Mouse (Mus musculus) 3T3-L1 (cell line): ENCODE results near the gene Tmem178.
"Not testable (repeated sequence)": the region's sequence is repeated elsewhere in the genome, so short reads cannot be mapped to it uniquely, and the experiment has no call there.

Experiments
- DNase-seq: peaks from one replicate; pipeline ENCODE4 v3.0.0-alpha.2; 2015; ENCODE audit warnings: low read depth, low spot score

Gene Tmem178

DNA sequence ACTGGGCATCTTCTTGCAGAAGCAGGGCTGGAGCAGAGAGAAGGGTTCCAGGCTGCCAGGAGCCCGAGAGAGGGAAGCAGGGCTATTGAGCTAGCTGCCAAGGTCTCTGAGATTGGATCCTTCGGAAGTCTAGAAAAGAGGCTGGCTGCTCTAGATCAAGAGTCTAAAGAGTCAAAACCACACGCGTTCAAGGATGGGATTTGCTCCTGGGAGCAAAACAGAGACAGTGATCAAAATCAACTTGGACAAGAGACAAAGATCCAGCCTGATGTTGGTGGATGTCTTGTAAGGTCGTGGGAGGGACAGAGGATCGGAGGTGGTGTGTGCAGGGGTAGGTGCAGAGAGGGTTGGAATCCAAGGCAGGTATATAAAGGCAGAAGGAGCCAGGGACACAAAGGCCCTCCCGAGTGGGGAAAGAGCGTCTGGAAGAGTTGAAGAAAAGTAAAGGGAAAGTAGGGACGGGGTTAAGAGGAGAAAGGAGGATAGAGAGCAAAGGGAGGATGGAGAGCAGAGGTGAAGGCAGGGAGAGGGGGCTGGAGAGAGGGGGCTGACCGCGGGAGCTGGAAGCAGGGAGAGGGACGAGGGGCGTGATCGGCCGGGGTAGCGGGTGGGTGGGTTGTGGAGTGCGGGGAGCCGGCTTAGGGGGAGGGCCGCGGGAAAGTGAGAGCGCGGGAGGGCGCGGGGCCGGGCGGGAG, 450 bp upstream of the Tmem178 start:
- DNase-seq, result no peak

DNA sequence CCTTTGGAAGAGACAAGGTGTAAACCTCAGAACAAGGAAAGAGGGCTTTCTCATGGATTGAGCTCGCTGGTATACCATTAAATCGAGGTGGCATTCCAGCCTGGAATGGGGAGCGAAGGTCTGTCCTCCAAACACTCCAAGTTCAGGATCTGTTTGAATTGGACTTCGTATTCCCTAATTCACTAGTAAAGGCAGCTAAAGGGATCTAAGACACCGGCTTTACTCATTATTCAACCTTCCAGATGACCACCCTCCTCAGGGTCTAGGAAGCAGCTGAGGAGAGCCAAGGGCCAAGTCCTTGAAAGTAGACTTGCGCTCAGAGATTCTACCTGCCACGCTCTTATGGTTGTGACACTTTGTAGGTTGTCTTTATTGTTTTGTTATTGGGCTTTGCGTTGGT, 1.1 kb downstream of the Tmem178 start:
- not testable (repeated sequence) for DNase-seq

GRCm38 (mm10) chr17:80946091-80946885, 1.9 kb downstream of the Tmem178 start:
- no peak for DNase-seq

GRCm38 (mm10) chr17:80947075-80947960, 2.9 kb downstream of the Tmem178 start:
- DNase-seq, result no peak

DNA sequence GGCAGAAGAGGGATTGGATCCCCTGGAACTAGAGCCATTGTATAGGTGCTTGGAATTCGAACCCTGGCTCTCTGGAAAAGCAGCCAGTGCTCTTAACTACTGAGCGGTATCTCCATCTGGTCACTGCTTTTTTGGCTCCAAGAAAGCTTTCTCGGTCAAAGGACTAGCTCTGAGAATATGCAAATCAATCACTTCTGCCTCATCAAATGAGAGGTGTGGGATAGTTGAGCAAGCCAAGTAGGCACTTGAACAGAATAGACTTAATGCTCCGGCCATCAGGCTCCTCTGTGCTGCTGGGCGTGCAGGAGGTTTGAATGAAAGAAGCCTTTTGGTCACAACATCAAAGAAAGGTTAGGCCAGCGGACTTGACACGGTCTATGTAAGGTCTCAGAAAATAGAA, 5.0 kb downstream of the Tmem178 start:
- no peak for DNase-seq

DNA sequence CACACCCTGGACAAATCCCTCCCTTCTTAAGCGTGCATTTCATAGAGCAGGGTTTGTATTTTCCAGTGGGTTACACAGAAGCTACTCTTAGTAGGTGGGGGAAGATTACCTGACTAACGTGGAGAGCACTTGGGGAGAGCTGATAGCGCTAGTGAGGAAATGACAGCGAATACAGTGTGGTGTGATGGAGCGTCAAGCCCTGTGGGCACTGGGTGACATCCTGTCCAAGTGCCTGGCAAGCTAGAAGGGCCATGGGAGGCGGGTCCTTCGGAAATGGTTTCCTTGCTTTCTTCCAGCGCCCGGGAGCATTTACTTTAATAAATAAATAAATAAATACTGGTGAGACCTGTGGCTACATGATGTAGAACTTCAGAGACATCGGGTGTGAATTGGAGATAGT, 5.5 kb downstream of the Tmem178 start:
- DNase-seq, result no peak

DNA sequence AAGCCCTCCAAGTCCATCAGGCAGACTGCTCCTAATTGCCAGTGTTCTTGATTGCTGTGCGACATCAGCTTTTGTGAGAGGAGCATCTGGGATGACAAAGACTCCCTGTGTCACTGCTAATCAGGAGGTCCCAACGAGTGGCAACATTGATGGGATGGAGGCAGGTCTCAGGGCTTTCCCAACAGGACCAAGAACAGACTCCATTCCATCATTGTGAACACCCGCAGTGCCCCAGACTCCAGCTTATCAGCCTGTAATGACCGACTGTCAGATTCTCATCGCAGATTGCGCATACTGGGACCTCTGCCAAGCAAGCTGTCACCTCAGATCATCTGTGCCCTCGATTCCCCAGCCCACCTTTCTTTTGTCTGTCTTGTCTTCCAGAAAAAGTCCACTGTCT, 7.9 kb downstream of the Tmem178 start:
- DNase-seq, result no peak

DNA sequence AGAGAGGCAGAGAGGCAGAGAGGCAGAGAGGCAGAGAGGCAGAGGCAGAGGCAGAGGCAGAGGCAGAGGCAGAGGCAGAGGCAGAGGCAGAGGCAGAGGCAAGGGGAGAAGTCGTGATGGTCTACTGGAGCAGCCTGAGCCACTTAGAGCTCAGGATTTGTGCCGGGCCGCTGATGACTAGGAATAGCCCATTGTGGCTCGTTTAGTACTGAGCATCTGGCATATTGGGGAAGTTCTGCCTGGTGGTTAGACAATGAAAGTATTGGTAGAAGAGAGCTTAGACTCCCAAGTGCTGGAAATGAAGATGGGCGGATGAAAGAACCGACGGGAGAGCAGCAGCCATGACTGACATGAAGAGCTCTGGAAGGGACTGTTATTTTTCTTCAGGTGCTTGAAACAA, 11.0 kb downstream of the Tmem178 start:
- DNase-seq, result no peak

DNA sequence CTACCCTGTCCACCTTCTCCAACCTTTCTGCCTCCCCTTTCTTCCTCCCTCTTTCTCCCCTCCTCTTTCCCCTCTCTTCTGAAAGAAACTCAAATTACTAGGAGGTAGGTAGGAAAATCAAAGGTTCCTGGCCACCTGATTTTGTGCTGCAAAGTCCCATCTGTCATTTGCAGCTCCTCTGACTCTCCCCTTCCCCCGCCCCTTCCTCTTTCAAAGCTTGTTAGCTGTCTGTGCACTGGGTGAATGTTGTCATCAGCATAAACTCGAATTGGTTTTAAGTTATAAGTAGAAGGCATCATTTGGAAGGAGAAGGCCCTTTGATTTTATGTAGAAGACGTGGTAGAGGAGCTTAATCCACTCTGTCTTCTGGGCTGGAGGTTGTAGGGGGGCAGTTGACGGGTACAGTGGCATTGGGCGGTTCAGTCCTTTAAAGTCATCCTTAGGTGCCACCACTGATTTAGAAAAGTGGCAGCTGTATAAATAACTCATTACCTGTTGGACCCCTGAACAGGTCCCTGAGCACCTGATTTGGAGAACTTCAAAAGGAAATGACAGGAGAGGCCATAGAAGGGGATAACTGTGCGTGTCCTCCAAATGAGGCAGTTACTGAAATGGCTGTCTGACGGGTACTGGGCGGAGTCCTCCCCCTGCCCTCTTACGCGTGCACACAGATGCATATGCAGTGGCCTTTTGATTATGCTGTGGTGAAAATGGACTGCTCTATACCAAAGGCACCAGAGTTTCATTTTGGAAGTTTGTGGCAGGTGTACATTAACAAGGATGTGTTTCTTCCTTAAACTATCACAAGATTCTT, 11.8 kb downstream of the Tmem178 start:
- DNase-seq, result no peak

- DNase-seq, result no peak
Observed at GRCm38 (mm10) chr17:80958332-80958731, 13.9 kb downstream of the Tmem178 start.

DNA sequence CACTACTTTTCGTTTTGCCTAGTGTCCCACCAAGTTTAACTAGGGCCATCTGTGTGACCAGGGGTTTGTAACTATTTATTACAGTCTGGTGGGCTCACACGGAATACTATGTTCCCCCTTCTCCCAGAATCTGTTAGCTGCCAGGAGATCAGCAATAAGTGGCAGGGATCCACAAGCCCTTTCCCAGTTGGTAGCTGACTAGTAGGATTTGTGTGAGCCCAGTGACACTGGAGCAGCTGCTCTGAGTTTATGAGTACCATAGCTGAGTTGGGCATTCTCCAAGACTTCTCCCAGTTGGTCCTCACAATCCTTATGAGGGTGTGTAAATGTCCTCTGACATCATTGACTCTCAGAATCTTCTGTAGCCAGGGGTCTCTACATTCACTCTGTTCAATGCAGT, 15.4 kb downstream of the Tmem178 start:
- DNase-seq, result no peak

- DNase-seq, result no peak
Observed at GRCm38 (mm10) chr17:80967475-80967874, 23.0 kb downstream of the Tmem178 start.

GRCm38 (mm10) chr17:80969643-80970619, 25.5 kb downstream of the Tmem178 start:
- no peak for DNase-seq

DNA sequence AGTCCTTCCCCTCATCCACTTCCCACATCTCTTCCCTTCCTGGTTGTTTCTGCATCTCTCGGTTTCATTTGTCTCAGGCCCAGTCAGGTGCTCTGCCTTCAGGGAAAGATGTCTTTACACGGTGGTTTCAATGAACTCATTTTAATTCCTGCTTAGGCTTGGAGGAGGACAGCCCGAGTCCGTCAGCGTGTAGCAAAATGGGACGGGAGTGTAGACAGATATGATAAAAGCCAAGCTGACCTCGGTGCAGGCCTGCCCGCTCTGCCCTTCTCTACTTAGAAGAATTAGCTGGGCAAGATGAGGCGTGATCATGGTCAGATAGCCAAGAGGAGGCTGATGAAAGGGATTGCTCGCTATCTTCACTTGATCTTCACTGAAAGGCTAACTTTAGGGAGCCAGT, 26.3 kb downstream of the Tmem178 start:
- DNase-seq, result no peak

GRCm38 (mm10) chr17:80972891-80973290, 28.5 kb downstream of the Tmem178 start:
- no peak for DNase-seq

DNA sequence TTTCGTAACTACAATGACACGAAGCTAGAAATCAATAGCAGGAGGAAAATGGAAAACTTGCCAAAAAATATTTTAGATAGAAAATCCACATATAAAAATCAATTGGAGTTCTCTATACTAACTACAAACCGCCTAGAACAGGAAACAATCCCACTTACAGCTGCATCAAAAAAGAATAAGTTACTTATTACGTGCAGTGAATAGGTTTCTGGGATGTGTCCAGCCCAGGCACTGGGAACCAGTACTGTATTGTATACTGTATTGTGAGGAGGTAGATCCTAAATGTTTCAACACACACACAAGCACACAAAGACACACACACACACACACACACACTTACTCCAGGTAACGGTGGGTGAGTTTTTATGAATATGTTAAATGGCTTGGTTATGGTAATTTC, 32.8 kb downstream of the Tmem178 start:
- no peak for DNase-seq

DNA sequence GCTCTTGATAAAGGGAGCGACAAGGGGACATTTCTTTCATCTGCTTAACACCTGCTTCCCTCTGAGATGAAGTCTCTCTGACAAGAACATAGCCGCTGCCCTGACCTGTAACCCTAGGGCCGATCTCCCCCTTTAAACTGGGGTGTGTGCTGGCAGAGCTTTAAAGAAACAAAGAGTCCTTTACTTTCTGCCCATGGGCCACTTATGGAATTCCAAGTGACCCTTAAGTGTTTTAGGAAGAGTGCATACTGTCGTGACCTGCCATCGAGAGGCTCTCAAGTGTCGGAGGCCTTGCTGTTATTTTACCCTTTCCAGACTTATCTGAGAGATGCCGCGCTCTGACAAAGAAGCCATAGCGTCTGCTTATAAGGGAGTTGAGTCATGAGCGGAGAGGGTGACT, 35.7 kb downstream of the Tmem178 start:
- no peak for DNase-seq

DNA sequence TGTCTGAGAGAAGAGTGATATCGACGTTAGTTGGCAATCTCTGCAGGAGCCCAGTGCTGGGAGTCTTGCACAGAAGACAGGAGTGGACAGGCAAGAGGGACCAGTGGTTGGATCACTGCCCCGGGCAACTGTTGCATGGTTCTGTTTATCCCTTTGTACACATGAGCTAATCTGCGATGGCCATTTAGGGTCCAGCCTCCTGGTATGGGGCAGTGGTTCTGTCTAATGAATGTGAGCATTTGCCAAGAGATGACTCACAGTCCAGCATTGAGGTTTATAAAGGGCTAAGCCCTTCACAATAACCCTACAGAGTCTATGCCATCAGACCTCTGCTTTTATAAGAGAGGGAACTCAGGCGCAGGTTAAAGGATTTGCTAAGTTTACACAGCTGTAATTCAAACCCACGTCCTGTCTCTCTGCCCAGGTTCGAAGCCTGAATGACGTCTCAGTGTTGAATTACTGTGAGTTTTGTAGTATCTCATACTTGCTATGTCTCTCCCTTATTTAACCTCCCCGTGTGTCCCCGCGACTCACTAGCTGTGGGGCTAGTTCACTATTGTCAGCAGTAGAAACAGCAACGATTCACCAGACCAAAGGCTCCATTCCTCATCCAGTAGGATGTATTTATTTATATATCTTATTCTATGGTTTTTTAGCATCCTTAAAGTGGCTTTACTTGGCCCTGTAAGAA, 37.4 kb downstream of the Tmem178 start:
- DNase-seq, result peak; percentile 89

GRCm38 (mm10) chr17:80982412-80982787, 38.0 kb downstream of the Tmem178 start:
- DNase-seq, result peak; percentile 83

DNA sequence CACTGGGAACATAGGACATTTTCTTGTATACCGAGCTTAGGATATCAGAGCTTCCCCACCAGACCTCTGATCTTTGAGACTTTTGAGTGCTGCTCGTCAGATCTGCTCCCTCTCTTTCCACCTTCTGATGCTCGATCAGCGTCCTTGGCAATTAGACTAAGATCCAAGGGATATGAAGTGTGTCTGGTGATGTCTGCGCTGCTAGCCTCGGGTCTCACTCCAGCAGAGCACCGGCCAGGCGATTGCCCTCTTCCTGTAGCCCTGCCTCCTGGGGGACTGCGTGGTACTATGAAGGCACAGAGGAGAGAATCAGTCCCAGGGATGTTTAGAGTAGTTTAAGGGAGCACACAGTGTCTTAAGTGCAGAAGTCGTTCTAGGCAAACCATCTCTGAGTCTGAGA, 38.5 kb downstream of the Tmem178 start:
- DNase-seq, result no peak
